8 mouse cellular contexts compared by ENCODE assay signal in genomic region chr9:66599577-66599976, GRCm38 (mm10). TPM values are rescaled to one million over a fixed set of nuclear protein-coding genes. Genes with fewer than 3 reads are reported as not detected.
A peak's percentile ranks its signal among the peaks of the same experiment; 100 is the strongest.
DNase-seq lines count a peak whose midpoint lies in the region; ATAC-seq lines count a peak whose summit lies in the region.

No protein-coding gene starts in this region.

- peaks cover 2% of the 10 kb centered on the region; the same call in 1 of the 2 replicates for H3K4me1 ChIP-seq in forebrain, embryonic 11.5 days (replicated peaks; ENCODE audit: control insufficient read depth, insufficient read depth, low read length)
- no peaks in the 10 kb centered on the region for H3K4me1 ChIP-seq in forebrain, embryonic 16.5 days (replicated peaks; ENCODE audit: control insufficient read depth, insufficient read depth, low read length)

- no peak for ATAC-seq in forebrain, embryonic 11.5 days (replicated peaks; ENCODE audit: low FRiP score)
- no peak for ATAC-seq in forebrain, embryonic 16.5 days
- ATAC-seq in CD4-positive, CD25-positive, alpha-beta regulatory T cell, adult 4 months: peak; percentile 87

- H3K9ac ChIP-seq in forebrain, embryonic 11.5 days (ENCODE audit: low read length): no peak overlapping the region
- H3K9ac ChIP-seq in forebrain, embryonic 16.5 days (replicated peaks; ENCODE audit: low read depth, low read length): no peak overlapping the region

- WGBS in forebrain, embryonic 11.5 days: 5% methylated on average over 4 of the region's 4 CpGs
- WGBS in forebrain, embryonic 16.5 days: 9% methylated on average over 4 of the region's 4 CpGs

- DNase-seq in forebrain, embryonic 11.5 days (ENCODE audit: low spot score): peak; percentile 61
- DNase-seq in embryo, embryonic 9.5 days (ENCODE audit: extremely low spot score): peak; percentile 69
- DNase-seq in kidney, postnatal 25 days: peak; percentile 54 to 78
- DNase-seq in monocyte, adult 2 months (ENCODE audit: low read depth in 1 of 2, low spot score in 2 of 2): peak; percentile 80 to 85
- peak; percentile 85 to 88 for DNase-seq in thymus, postnatal 36 days
- no peak for DNase-seq in left cerebral cortex, adult 18-20 months (ENCODE audit: low spot score in 2 of 2)

- no peak overlapping the region for H3K27ac ChIP-seq in forebrain, embryonic 11.5 days (ENCODE audit: low read depth, low read length)
- H3K27ac ChIP-seq in forebrain, embryonic 16.5 days (ENCODE audit: low read length): no peak overlapping the region

- no peaks in the 10 kb centered on the region for H3K9me3 ChIP-seq in forebrain, embryonic 11.5 days (ENCODE audit: control insufficient read depth, low read length)
- H3K9me3 ChIP-seq in forebrain, embryonic 16.5 days (ENCODE audit: control insufficient read depth, low read length): no peaks in the 10 kb centered on the region

- H3K4me3 ChIP-seq in forebrain, embryonic 11.5 days (ENCODE audit: low read depth, low read length): no peak overlapping the region
- H3K4me3 ChIP-seq in forebrain, embryonic 16.5 days (replicated peaks; ENCODE audit: low read length): no peak overlapping the region

- no peaks in the 10 kb centered on the region for H3K36me3 ChIP-seq in forebrain, embryonic 11.5 days (ENCODE audit: control insufficient read depth, insufficient read depth, low read length)
- no peaks in the 10 kb centered on the region for H3K36me3 ChIP-seq in forebrain, embryonic 16.5 days (ENCODE audit: control insufficient read depth, insufficient read depth)

- no peak overlapping the region for H3K4me2 ChIP-seq in forebrain, embryonic 11.5 days (ENCODE audit: low read depth, low read length, severe bottlenecking)
- no peak overlapping the region for H3K4me2 ChIP-seq in forebrain, embryonic 16.5 days (ENCODE audit: low read length)

- H3K27me3 ChIP-seq in forebrain, embryonic 11.5 days (ENCODE audit: control insufficient read depth, insufficient read depth, low read length): no peaks in the 10 kb centered on the region
- H3K27me3 ChIP-seq in forebrain, embryonic 16.5 days (replicated peaks; ENCODE audit: control insufficient read depth, insufficient read depth, low read length): no peaks in the 10 kb centered on the region

RNA-seq across cellular contexts. Expression of gene Usp3, which starts 6.6 kb away (rescaled TPM):
- 92.4 and 99.8 TPM in 2 replicates for polyA plus RNA-seq in forebrain, embryonic 11.5 days (2014; fragmentation: Nextera tagmentation; extraction: Ambion mirVana)
- polyA plus RNA-seq in forebrain, embryonic 16.5 days (2015; fragmentation: Nextera tagmentation; extraction: Ambion mirVana): 93.0 and 110 TPM in 2 replicates
- polyA plus RNA-seq in CD4-positive, CD25-positive, alpha-beta regulatory T cell, adult 4 months (2017; shearing (Covaris generic)): 100 to 1,000 TPM; 121 to 156 TPM
- 10 to 100 TPM; 38.3 to 38.5 TPM for total RNA-seq in left cerebral cortex, adult 18-20 months (2021)

Comparison
In these comparisons a context has a peak if more than half of its experiments do, and no peak if none do; other contexts are left out.
1. DNase-seq: peak in forebrain, embryonic 11.5 days (single experiment), embryo, embryonic 9.5 days (single experiment), kidney, postnatal 25 days (2 of 2), monocyte, adult 2 months (2 of 2) and thymus, postnatal 36 days (2 of 2); none in left cerebral cortex, adult 18-20 months (0 of 2).